Mouse (Mus musculus): ENCODE results near the gene Atn1.

GRCm38 (mm10) chr6:124750405-124750804, 5.9 kb downstream of the Atn1 start:
- no peak for TF ChIP-seq CTCF (IDR thresholded peaks at IDR 0.05; ENCODE audit: low read depth, low read length)
- TF ChIP-seq POLR2A (IDR thresholded peaks at IDR 0.05; ENCODE audit: borderline replicate concordance, low read depth, low read length), result no peak
